Mouse (Mus musculus): ENCODE data around the gene Aff1. TPM values are rescaled to one million over a fixed set of nuclear protein-coding genes. Genes with fewer than 3 reads are reported as not detected.

Gene Aff1
- polyA plus RNA-seq, 1 experiment from 2014 or later = 2.5 TPM

DNA sequence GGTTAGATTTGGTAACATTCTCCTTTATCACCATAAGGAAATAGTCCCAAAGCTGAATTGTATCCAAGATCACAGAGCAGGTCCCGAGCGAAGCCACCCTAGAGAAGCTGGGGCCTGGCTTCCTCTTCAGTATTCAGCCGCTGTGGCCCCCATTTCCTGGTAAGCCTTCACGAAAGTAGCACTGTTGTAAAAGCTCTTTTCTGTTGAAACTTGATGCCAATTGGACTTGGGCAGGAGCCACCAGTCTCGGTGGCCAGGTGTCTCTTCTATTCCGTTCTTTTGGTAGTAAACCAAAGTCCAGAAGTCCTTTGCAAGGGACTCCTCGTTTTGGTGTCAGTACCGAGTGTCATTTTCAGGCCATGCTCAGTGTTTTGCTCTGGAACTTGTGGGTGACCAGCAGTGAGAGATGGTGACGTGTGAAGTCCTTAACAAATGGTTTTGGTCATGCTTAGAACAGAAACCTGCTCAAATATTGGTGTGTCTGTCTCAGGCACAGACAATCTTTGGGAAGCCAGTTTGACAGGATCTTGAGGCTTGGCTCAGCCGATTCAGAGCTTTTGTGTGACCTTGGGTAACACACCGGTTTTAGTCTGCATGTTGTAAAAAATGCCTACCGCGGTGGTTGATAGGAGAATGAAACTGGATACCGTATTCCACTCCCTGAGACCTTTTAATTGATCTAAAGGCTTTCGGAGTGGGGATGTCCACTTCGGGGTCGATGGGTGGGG, 114.8 kb downstream of the Aff1 start:
- no peak overlapping the region for H3K27ac ChIP-seq (replicated peaks)
- no peaks in the 10 kb centered on the region for H3K36me3 ChIP-seq
- WGBS = 83% methylated on average over 17 of the region's 17 CpGs
- H3K4me1 ChIP-seq (replicated peaks) = peaks cover 14% of the 10 kb centered on the region
- no peak overlapping the region for H3K4me2 ChIP-seq
- H3K4me3 ChIP-seq = no peak overlapping the region
- no peaks in the 10 kb centered on the region for H3K27me3 ChIP-seq
- no peaks in the 10 kb centered on the region for H3K9me3 ChIP-seq
- no peak overlapping the region for H3K9ac ChIP-seq
- no peak for ATAC-seq (ENCODE audit: low FRiP score, low read depth)

DNA sequence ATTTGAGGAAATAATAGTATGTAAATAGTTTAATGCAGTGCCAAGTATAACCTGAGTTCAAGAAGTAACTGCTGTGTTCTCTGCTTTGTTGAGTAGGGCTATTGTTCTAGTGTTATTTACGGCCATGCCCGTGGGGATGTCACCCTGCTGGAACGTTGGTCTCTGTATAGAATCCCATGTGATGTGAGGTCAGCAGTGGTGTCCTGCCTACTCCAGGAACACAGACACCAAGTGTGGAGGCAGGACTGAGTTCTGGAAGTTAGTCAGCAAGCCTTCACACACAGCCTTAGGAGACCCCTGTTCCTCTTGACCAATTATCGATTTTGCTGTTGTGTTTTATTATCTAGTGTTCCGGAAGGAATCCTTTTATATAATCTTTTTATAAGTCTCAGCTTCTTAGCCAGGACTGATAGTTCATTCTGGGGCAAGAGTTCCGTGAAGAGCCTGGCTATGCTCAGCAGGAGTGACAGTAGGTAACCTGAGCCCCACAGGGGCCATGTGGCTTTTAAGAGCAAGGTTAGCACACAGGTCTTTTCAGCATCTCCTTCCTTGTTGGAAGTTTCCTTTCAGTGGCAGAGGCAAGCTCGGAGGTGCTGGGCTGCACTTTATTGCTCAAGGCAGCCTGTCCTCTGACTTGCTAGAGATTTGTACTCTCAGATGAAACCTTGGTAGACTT, 115.6 kb downstream of the Aff1 start:
- H3K4me3 ChIP-seq = no peak overlapping the region
- 47% methylated on average over 7 of the region's 7 CpGs for WGBS
- H3K27ac ChIP-seq (replicated peaks) = no peak overlapping the region
- no peaks in the 10 kb centered on the region for H3K9me3 ChIP-seq
- H3K4me2 ChIP-seq = no peak overlapping the region
- H3K9ac ChIP-seq = no peak overlapping the region
- peaks cover 14% of the 10 kb centered on the region for H3K4me1 ChIP-seq (replicated peaks)
- H3K36me3 ChIP-seq = no peaks in the 10 kb centered on the region
- ATAC-seq (ENCODE audit: low FRiP score, low read depth) = no peak
- H3K27me3 ChIP-seq = no peaks in the 10 kb centered on the region

DNA sequence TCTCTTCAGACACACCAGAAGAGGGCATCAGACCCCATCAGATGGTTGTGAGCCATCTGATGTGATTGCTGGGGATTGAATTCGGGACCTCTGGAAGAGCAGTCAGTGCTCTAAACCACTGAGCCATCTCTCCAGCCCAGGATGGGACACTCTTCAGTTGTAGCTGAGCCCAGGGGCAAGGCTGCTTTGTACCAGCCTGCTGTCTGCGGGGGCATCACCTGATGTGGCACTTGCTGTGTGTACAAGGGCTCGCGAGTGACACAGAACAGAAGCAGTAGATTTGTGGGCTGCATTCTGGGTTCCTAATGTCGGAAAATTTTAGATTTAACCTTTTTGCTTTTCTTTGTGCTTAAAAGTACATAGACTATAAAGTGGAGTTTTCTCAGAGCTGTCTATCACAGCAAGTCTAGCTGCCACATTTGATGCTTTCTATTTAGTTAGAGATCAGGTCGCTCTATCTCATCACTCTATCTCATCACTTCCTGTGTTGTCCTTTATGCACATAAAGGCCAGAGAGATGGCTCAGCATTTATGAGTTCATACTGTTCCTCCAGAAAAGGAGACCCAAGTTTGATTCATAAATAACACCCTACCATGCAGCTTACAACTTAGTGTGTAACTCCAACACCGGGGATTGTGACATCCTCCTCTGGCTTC, 117.6 kb downstream of the Aff1 start:
- Histone ChIP-seq H3K4me3 (no peak overlapping the region), H3K4me2 (no peak overlapping the region), H3K36me3 (no peaks in the 10 kb centered on the region), H3K9ac (no peak overlapping the region), H3K4me1 (replicated peaks) (no peaks in the 10 kb centered on the region), H3K27me3 (no peaks in the 10 kb centered on the region), H3K27ac (replicated peaks) (no peak overlapping the region), H3K9me3 (no peaks in the 10 kb centered on the region)
- 93% methylated on average over 7 of the region's 7 CpGs for WGBS
- no peak for ATAC-seq (ENCODE audit: low FRiP score, low read depth)

DNA sequence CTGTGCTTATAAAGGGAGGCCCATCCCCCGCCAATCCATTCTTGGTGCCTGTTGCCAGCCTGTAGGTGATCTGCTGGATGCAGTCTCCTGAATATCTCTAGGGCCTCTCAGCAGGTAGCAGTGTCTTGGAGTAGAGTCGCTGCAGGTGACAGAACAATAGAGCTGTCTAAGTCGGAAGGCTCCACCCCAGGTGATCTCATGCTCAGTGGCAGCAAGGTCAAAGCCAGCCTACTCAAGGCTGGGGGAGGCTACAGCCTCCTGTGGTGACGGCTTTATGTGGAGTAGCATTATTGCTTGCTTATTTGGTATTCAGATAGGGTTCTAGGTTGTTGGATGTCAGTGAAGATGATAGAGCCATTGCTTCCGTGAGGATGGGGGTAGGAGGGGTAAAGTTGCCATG, 121.1 kb downstream of the Aff1 start:
- no peaks in the 10 kb centered on the region for H3K27me3 ChIP-seq
- no peak for ATAC-seq (ENCODE audit: low FRiP score, low read depth)
- WGBS = 59% methylated on average over 5 of the region's 5 CpGs

DNA sequence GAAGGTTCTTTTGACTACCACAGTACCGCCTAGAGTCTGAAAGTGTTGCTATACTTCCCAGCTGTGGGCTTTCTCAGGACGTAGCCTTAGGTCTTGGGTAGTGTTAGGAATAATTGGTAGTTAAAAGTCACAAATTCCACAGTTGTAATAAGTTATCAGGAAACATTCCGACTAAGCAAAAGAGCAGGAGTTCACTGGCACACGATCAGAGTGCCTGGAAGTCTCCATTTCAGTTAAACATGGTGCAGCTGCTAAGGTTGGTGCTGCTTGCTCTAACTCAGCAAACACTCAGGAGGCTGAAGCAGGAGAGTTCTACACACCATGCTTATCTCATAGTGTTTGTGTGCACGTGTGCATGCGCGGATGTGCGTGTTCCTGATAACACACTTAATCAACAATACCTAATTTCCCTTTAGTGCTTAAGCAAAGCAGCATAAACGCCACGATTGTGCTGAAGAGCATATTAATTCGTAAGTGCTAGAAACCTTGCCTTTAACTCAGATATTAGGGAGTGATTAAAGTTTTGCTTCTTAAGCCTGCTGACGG, 121.9 kb downstream of the Aff1 start:
- WGBS = 93% methylated on average over 12 of the region's 12 CpGs
- no peaks in the 10 kb centered on the region for H3K36me3 ChIP-seq
- ATAC-seq (ENCODE audit: low FRiP score, low read depth) = no peak
- H3K9ac ChIP-seq = no peak overlapping the region
- H3K4me2 ChIP-seq = no peak overlapping the region
- no peaks in the 10 kb centered on the region for H3K9me3 ChIP-seq
- H3K4me1 ChIP-seq (replicated peaks) = no peaks in the 10 kb centered on the region
- H3K27ac ChIP-seq (replicated peaks) = no peak overlapping the region
- H3K27me3 ChIP-seq = no peaks in the 10 kb centered on the region
- no peak overlapping the region for H3K4me3 ChIP-seq

More for the DNA sequence above, 121.1 kb downstream of the Aff1 start:
- Histone ChIP-seq H3K36me3 (no peaks in the 10 kb centered on the region), H3K4me2 (no peak overlapping the region), H3K27ac (replicated peaks) (no peak overlapping the region), H3K4me3 (no peak overlapping the region), H3K9me3 (no peaks in the 10 kb centered on the region), H3K9ac (no peak overlapping the region), H3K4me1 (replicated peaks) (no peaks in the 10 kb centered on the region)

DNA sequence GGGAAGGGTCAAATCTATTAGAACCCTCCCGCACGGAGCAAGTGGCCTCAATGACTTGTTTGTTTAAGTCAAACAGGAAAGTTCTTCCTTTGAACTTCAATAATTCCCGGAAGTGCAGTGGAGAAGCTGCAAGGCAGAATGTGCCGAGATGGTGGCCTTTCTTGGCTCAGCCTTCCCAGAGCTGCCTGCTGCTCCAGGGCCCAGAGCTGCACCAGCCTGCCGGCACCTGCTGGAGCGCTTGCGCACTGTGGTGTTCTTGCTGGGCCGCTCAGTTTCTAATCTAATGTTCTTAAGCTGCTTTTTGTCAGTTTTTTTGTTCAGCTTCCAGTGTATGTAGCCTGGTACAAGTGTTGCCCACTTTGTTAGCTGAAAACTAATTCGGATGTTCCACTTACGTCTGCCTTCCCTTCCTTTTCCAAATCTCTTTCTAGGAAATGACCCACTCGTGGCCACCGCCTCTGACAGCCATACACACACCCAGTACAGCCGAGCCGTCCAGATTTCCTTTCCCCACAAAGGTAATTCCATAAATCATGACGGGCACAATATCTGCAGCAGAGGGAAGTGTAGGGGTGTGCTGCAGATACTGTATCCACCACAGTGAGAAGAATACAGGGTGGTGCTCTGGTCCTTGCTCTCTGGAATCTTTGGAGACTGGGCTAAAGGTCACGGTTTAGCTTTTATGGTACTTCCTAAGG, 122.5 kb downstream of the Aff1 start:
- ATAC-seq (ENCODE audit: low FRiP score, low read depth) = no peak
- Histone ChIP-seq H3K27me3 (no peaks in the 10 kb centered on the region), H3K4me3 (no peak overlapping the region), H3K4me2 (no peak overlapping the region), H3K4me1 (replicated peaks) (no peaks in the 10 kb centered on the region), H3K27ac (replicated peaks) (no peak overlapping the region), H3K9me3 (no peaks in the 10 kb centered on the region), H3K36me3 (no peaks in the 10 kb centered on the region), H3K9ac (no peak overlapping the region)
- WGBS = 65% methylated on average over 16 of the region's 16 CpGs

DNA sequence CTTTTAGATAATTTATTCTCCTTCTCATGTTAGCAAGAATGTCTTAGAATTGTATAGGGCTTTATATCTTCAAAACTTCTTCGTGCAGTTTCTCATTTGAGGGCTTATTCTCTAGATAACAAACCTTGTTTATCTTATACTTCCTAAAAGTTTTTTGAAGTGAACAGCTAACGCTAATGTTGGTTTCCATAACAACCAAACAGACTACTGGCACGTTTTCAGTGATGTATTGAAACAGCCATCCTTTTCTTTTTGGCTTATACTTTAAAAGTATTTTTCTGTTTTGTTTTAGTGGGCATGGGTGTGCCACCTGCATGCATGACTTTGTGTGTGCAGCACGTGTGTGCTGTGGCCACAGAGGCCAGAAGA, 123.1 kb downstream of the Aff1 start:
- Histone ChIP-seq H3K4me2 (no peak overlapping the region), H3K4me1 (replicated peaks) (no peaks in the 10 kb centered on the region), H3K9me3 (no peaks in the 10 kb centered on the region), H3K4me3 (no peak overlapping the region), H3K36me3 (no peaks in the 10 kb centered on the region), H3K9ac (no peak overlapping the region), H3K27ac (replicated peaks) (no peak overlapping the region), H3K27me3 (no peaks in the 10 kb centered on the region)
- no peak for ATAC-seq (ENCODE audit: low FRiP score, low read depth)
- WGBS = 64% methylated on average over 4 of the region's 4 CpGs

DNA sequence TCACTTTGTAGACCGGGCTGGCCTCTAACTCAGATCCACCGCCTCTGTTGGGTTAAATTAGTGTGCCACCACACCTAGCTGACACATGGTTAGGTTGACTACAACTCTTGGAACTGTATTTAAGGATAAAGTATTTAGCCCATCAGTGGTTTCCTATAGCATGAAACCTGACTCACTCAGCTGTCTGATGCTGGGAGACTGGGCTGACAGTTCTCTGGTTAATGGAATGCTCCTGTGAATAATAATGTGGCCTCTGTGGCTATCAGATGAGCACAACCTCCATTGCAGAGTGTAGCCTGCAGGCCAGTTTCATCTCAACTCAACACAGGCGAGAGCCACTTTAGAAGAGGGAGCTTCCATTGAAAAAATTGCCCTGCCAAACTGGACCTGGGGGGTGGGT, 124.5 kb downstream of the Aff1 start:
- Histone ChIP-seq H3K4me1 (replicated peaks) (no peaks in the 10 kb centered on the region; the same call in 1 of the 2 replicates), H3K9ac (no peak overlapping the region), H3K27me3 (no peaks in the 10 kb centered on the region), H3K9me3 (no peaks in the 10 kb centered on the region), H3K4me3 (no peak overlapping the region), H3K4me2 (no peak overlapping the region), H3K36me3 (no peaks in the 10 kb centered on the region), H3K27ac (replicated peaks) (no peak overlapping the region)
- ATAC-seq (ENCODE audit: low FRiP score, low read depth) = no peak
- WGBS = 90% methylated on average over 3 of the region's 3 CpGs

DNA sequence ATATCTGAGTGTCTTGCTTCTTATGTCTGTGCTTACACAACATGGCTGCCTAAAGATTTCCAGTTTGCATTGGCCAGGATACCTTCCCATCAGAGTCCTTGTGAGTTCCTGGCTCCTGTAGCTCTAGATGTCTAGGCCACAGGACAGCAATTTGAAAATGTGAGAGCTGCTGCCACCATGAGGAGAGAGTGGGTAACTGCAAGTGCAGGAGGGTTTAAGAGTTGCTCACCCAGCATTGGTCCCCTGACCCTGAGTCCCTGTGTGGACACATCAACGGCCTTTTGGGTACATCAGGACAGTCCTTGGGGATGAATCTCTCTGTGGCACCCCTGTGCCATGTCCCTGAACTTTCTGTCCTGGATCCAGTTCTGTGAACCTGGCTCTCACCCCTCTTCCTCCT, 125.6 kb downstream of the Aff1 start:
- WGBS = 36% methylated on average over 1 of the region's 1 CpGs
- H3K27me3 ChIP-seq = no peaks in the 10 kb centered on the region
- H3K36me3 ChIP-seq = no peaks in the 10 kb centered on the region
- ATAC-seq (ENCODE audit: low FRiP score, low read depth) = peak; percentile 20; the same call in 1 of the 2 replicates
- no peak overlapping the region for H3K27ac ChIP-seq (replicated peaks)
- no peaks in the 10 kb centered on the region; the same call in 1 of the 2 replicates for H3K4me1 ChIP-seq (replicated peaks)
- no peak overlapping the region for H3K4me2 ChIP-seq
- no peaks in the 10 kb centered on the region for H3K9me3 ChIP-seq
- H3K4me3 ChIP-seq = no peak overlapping the region
- H3K9ac ChIP-seq = no peak overlapping the region

DNA sequence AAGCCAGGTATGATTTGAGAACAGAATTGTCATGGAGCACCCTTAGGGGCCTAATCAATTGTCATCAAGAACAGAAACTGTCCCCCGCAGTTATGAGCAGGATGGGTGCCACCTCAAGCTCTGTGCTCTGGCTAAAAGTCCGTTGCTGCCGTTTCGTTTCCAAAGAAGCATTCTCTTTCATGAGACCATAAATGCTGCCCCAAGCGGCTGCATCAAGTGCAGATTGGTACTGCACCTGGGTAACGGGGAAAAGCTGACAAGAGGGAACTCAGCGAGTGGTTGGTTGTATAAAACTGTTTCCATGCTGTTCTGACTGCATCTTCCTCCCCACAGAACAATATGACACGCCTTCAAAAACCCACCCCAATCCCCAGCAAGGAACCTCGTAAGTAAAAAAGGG, 126.4 kb downstream of the Aff1 start:
- H3K4me3 ChIP-seq = no peak overlapping the region
- H3K4me1 ChIP-seq (replicated peaks) = no peaks in the 10 kb centered on the region; the same call in 1 of the 2 replicates
- no peaks in the 10 kb centered on the region for H3K9me3 ChIP-seq
- H3K27me3 ChIP-seq = no peaks in the 10 kb centered on the region
- no peak overlapping the region for H3K27ac ChIP-seq (replicated peaks)
- H3K9ac ChIP-seq = no peak overlapping the region
- 85% methylated on average over 9 of the region's 9 CpGs for WGBS
- no peaks in the 10 kb centered on the region for H3K36me3 ChIP-seq
- ATAC-seq (ENCODE audit: low FRiP score, low read depth) = no peak
- no peak overlapping the region for H3K4me2 ChIP-seq

DNA sequence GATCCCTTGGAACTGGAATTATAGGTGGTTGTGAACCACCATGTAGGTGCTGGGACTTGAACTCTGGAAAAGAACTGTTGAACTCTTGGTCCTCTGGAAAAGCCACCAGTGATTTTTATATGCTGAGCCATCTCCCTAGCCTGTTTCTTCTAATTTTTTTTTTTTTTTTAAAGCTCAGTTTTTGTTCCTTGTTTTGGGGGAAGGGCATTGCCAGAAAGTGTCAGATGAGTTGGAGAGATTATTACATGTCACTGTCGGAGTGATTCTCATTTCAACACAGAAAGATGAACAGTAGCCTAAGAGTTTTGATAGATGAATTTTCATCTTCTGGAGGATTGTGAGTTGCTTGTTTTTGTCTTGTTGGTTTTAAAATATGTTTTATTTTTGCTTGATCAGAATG, 127.5 kb downstream of the Aff1 start:
- H3K4me1 ChIP-seq (replicated peaks) = no peaks in the 10 kb centered on the region; the same call in 1 of the 2 replicates
- H3K27me3 ChIP-seq = no peaks in the 10 kb centered on the region
- H3K4me3 ChIP-seq = no peak overlapping the region
- H3K9me3 ChIP-seq = no peaks in the 10 kb centered on the region
- 94% methylated on average over 1 of the region's 1 CpGs for WGBS
- no peak for ATAC-seq (ENCODE audit: low FRiP score, low read depth)
- H3K36me3 ChIP-seq = no peaks in the 10 kb centered on the region
- no peak overlapping the region for H3K27ac ChIP-seq (replicated peaks)
- H3K4me2 ChIP-seq = no peak overlapping the region
- no peak overlapping the region for H3K9ac ChIP-seq

DNA sequence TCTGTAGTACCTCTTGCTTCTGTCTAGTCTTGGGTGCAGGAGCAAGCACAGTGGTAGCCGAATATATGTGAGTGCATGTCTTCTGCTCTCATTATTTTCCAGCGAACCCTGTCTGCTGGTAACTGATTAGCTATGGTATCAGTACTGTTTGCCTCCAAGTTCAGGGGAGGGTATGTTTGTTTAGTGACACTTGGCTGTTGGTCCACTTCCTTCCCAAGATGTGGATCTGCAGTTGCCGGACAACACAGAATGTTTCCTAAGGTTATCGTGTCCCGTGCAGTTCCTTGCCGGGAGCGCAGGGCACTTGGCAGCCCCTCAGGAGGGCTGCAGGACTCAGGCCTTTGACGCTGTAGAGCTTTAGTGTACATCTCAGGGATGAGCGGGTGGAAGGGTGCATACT, 128.9 kb downstream of the Aff1 start:
- Histone ChIP-seq H3K4me1 (replicated peaks) (no peaks in the 10 kb centered on the region; the same call in 1 of the 2 replicates), H3K9ac (no peak overlapping the region), H3K27me3 (no peaks in the 10 kb centered on the region), H3K9me3 (no peaks in the 10 kb centered on the region), H3K27ac (replicated peaks) (no peak overlapping the region), H3K36me3 (no peaks in the 10 kb centered on the region), H3K4me2 (no peak overlapping the region), H3K4me3 (no peak overlapping the region)
- 91% methylated on average over 9 of the region's 9 CpGs for WGBS
- ATAC-seq (ENCODE audit: low FRiP score, low read depth) = no peak
